Mouse (Mus musculus) limb, embryonic 11.5 days (tissue): ENCODE measurements around the gene Kcnip1. TPM values are rescaled to one million over a fixed set of nuclear protein-coding genes. Genes with fewer than 3 reads are reported as not detected.

Source experiments
- polyA plus RNA-seq: library from polyadenylated mRNA; unstranded; fragments of >200 nt; fragmentation: Nextera tagmentation; extraction: Ambion mirVana; gene quantifications from 2 replicates; pipeline ENCODE4 v1.2.1, GENCODE M21; 2014

Gene Kcnip1
- polyA plus RNA-seq, 1 experiment from 2014 or later: 0.80 TPM

Other genes with a start within 250 kb of the Kcnip1 start
- 0.16 and 0.17 TPM in 2 replicates for gene Kcnmb1, start 30.1 kb downstream of the Kcnip1 start, polyA plus RNA-seq
- gene Lcp2, start 53.8 kb upstream of the Kcnip1 start, polyA plus RNA-seq: 1.4 and 1.7 TPM in 2 replicates
- gene 4930469K13Rik, start 105.4 kb upstream of the Kcnip1 start, polyA plus RNA-seq: 0.52 and 0.93 TPM in 2 replicates
- not detected in 2 replicates for gene Foxi1, start 214.9 kb upstream of the Kcnip1 start, polyA plus RNA-seq